Mouse (Mus musculus): Measurements from ENCODE around the gene Anxa8.

Gene Anxa8

GRCm38 (mm10) chr14:34085731-34086130 lies at the start of gene Anxa8:
Gene Anxa8, plus strand, starts transcription at chr14:34085981.
- no peaks in the 10 kb centered on the region for H3K27me3 ChIP-seq (ENCODE audit: control insufficient read depth, insufficient read depth, low read length, poor library complexity, severe bottlenecking)
- no peaks in the 10 kb centered on the region for H3K36me3 ChIP-seq (ENCODE audit: control insufficient read depth, insufficient read depth, low read length, poor library complexity, severe bottlenecking)
- no peak for DNase-seq (ENCODE audit: low read depth, low spot score)

- DNase-seq (ENCODE audit: low read depth, low spot score) = no peak
- Histone ChIP-seq H3K27me3 (ENCODE audit: control insufficient read depth, insufficient read depth, low read length, poor library complexity, severe bottlenecking) (no peaks in the 10 kb centered on the region), H3K36me3 (ENCODE audit: control insufficient read depth, insufficient read depth, low read length, poor library complexity, severe bottlenecking) (no peaks in the 10 kb centered on the region)
Observed at GRCm38 (mm10) chr14:34041241-34041640, 44.5 kb upstream of the Anxa8 start.

GRCm38 (mm10) chr14:34043341-34043740 lies 42.4 kb upstream of the Anxa8 start:
- DNase-seq (ENCODE audit: low read depth, low spot score) = no peak
- no peaks in the 10 kb centered on the region for H3K27me3 ChIP-seq (ENCODE audit: control insufficient read depth, insufficient read depth, low read length, poor library complexity, severe bottlenecking)

GRCm38 (mm10) chr14:34050101-34050779 lies 35.5 kb upstream of the Anxa8 start:
- H3K36me3 ChIP-seq (ENCODE audit: control insufficient read depth, insufficient read depth, low read length, poor library complexity, severe bottlenecking) = no peaks in the 10 kb centered on the region
- DNase-seq (ENCODE audit: low read depth, low spot score) = no peak
- H3K27me3 ChIP-seq (ENCODE audit: control insufficient read depth, insufficient read depth, low read length, poor library complexity, severe bottlenecking) = no peaks in the 10 kb centered on the region

More at GRCm38 (mm10) chr14:34043341-34043740, 42.4 kb upstream of the Anxa8 start:
- no peaks in the 10 kb centered on the region for H3K36me3 ChIP-seq (ENCODE audit: control insufficient read depth, insufficient read depth, low read length, poor library complexity, severe bottlenecking)

GRCm38 (mm10) chr14:34052516-34052915 lies 33.3 kb upstream of the Anxa8 start, which contains the start of gene Antxrl:
Gene Antxrl, plus strand, starts transcription at chr14:34052707.
- Histone ChIP-seq H3K36me3 (ENCODE audit: control insufficient read depth, insufficient read depth, low read length, poor library complexity, severe bottlenecking) (no peaks in the 10 kb centered on the region), H3K27me3 (ENCODE audit: control insufficient read depth, insufficient read depth, low read length, poor library complexity, severe bottlenecking) (no peaks in the 10 kb centered on the region)
- no peak for DNase-seq (ENCODE audit: low read depth, low spot score)

- no peak for DNase-seq (ENCODE audit: low read depth, low spot score)
- no peaks in the 10 kb centered on the region for H3K27me3 ChIP-seq (ENCODE audit: control insufficient read depth, insufficient read depth, low read length, poor library complexity, severe bottlenecking)
- no peaks in the 10 kb centered on the region for H3K36me3 ChIP-seq (ENCODE audit: control insufficient read depth, insufficient read depth, low read length, poor library complexity, severe bottlenecking)
Observed at GRCm38 (mm10) chr14:34071665-34072064, 14.1 kb upstream of the Anxa8 start.

GRCm38 (mm10) chr14:34075346-34075745 lies 10.4 kb upstream of the Anxa8 start:
- DNase-seq (ENCODE audit: low read depth, low spot score) = no peak
- Histone ChIP-seq H3K36me3 (ENCODE audit: control insufficient read depth, insufficient read depth, low read length, poor library complexity, severe bottlenecking) (no peaks in the 10 kb centered on the region), H3K27me3 (ENCODE audit: control insufficient read depth, insufficient read depth, low read length, poor library complexity, severe bottlenecking) (no peaks in the 10 kb centered on the region)

GRCm38 (mm10) chr14:34077222-34077621 lies 8.6 kb upstream of the Anxa8 start:
- no peaks in the 10 kb centered on the region for H3K36me3 ChIP-seq (ENCODE audit: control insufficient read depth, insufficient read depth, low read length, poor library complexity, severe bottlenecking)
- H3K27me3 ChIP-seq (ENCODE audit: control insufficient read depth, insufficient read depth, low read length, poor library complexity, severe bottlenecking) = no peaks in the 10 kb centered on the region
- DNase-seq (ENCODE audit: low read depth, low spot score) = no peak

GRCm38 (mm10) chr14:34078293-34078692 lies 7.5 kb upstream of the Anxa8 start:
- no peaks in the 10 kb centered on the region for H3K36me3 ChIP-seq (ENCODE audit: control insufficient read depth, insufficient read depth, low read length, poor library complexity, severe bottlenecking)
- no peaks in the 10 kb centered on the region for H3K27me3 ChIP-seq (ENCODE audit: control insufficient read depth, insufficient read depth, low read length, poor library complexity, severe bottlenecking)
- no peak for DNase-seq (ENCODE audit: low read depth, low spot score)

GRCm38 (mm10) chr14:34080321-34080997 lies 5.3 kb upstream of the Anxa8 start:
- peak; percentile 38 for DNase-seq (ENCODE audit: low read depth, low spot score)
- Histone ChIP-seq H3K36me3 (ENCODE audit: control insufficient read depth, insufficient read depth, low read length, poor library complexity, severe bottlenecking) (no peaks in the 10 kb centered on the region), H3K27me3 (ENCODE audit: control insufficient read depth, insufficient read depth, low read length, poor library complexity, severe bottlenecking) (no peaks in the 10 kb centered on the region)

GRCm38 (mm10) chr14:34086806-34087205 lies 1.0 kb downstream of the Anxa8 start:
- H3K27me3 ChIP-seq (ENCODE audit: control insufficient read depth, insufficient read depth, low read length, poor library complexity, severe bottlenecking) = no peaks in the 10 kb centered on the region
- H3K36me3 ChIP-seq (ENCODE audit: control insufficient read depth, insufficient read depth, low read length, poor library complexity, severe bottlenecking) = no peaks in the 10 kb centered on the region
- no peak for DNase-seq (ENCODE audit: low read depth, low spot score)

GRCm38 (mm10) chr14:34087856-34088398 lies 2.1 kb downstream of the Anxa8 start:
- DNase-seq (ENCODE audit: low read depth, low spot score) = no peak
- no peaks in the 10 kb centered on the region for H3K27me3 ChIP-seq (ENCODE audit: control insufficient read depth, insufficient read depth, low read length, poor library complexity, severe bottlenecking)
- no peaks in the 10 kb centered on the region for H3K36me3 ChIP-seq (ENCODE audit: control insufficient read depth, insufficient read depth, low read length, poor library complexity, severe bottlenecking)

- DNase-seq (ENCODE audit: low read depth, low spot score) = no peak
- no peaks in the 10 kb centered on the region for H3K36me3 ChIP-seq (ENCODE audit: control insufficient read depth, insufficient read depth, low read length, poor library complexity, severe bottlenecking)
Observed at GRCm38 (mm10) chr14:34089796-34090195, 4.0 kb downstream of the Anxa8 start.

GRCm38 (mm10) chr14:34091475-34091874 lies 5.7 kb downstream of the Anxa8 start:
- no peaks in the 10 kb centered on the region for H3K27me3 ChIP-seq (ENCODE audit: control insufficient read depth, insufficient read depth, low read length, poor library complexity, severe bottlenecking)
- H3K36me3 ChIP-seq (ENCODE audit: control insufficient read depth, insufficient read depth, low read length, poor library complexity, severe bottlenecking) = no peaks in the 10 kb centered on the region
- DNase-seq (ENCODE audit: low read depth, low spot score) = no peak

More at GRCm38 (mm10) chr14:34089796-34090195, 4.0 kb downstream of the Anxa8 start:
- H3K27me3 ChIP-seq (ENCODE audit: control insufficient read depth, insufficient read depth, low read length, poor library complexity, severe bottlenecking) = no peaks in the 10 kb centered on the region

GRCm38 (mm10) chr14:34092856-34093255 lies 7.1 kb downstream of the Anxa8 start:
- Histone ChIP-seq H3K27me3 (ENCODE audit: control insufficient read depth, insufficient read depth, low read length, poor library complexity, severe bottlenecking) (no peaks in the 10 kb centered on the region), H3K36me3 (ENCODE audit: control insufficient read depth, insufficient read depth, low read length, poor library complexity, severe bottlenecking) (no peaks in the 10 kb centered on the region)
- no peak for DNase-seq (ENCODE audit: low read depth, low spot score)

All from splenic B cell, adult 2 months (primary cell).